Mouse (Mus musculus) spleen, adult 2 months (tissue): ENCODE measurements around the gene Gm28539.

ENCODE experiments used
- CTCF ChIP-seq: fragments of 200-500 bp; IDR thresholded peaks from 2 replicates; pipeline ENCODE4 v1.5.1; 2011; ENCODE audit warnings: mild to moderate bottlenecking, inconsistent platforms; ENCODE audit not compliant: insufficient read depth, insufficient read length, insufficient replicate concordance; ENCODE audit errors: extremely low read depth
- POLR2A ChIP-seq: fragments of 200-500 bp; IDR thresholded peaks from 2 replicates; pipeline ENCODE4 v1.6.1; 2011; ENCODE audit warnings: low read depth, low read length, inconsistent platforms

GRCm38 (mm10) chr16:18822925-18823324, 13.5 kb upstream of the Gm28539 start:
- TF ChIP-seq POLR2A (no peak), CTCF (no peak)
